Mouse (Mus musculus) mouse trophoblast stem cell (cell line): ENCODE data around the gene Pebp1.

ENCODE experiments used
- in situ Hi-C, 2 experiments: fragments of 300-500 bp; cut with MseI, MboI; formaldehyde crosslinking; loops; 2 replicates in 1 of 2; 3 replicates in 1 of 2; pipeline ENCODE4 v1.15.1; 2025

Gene Pebp1

DNA sequence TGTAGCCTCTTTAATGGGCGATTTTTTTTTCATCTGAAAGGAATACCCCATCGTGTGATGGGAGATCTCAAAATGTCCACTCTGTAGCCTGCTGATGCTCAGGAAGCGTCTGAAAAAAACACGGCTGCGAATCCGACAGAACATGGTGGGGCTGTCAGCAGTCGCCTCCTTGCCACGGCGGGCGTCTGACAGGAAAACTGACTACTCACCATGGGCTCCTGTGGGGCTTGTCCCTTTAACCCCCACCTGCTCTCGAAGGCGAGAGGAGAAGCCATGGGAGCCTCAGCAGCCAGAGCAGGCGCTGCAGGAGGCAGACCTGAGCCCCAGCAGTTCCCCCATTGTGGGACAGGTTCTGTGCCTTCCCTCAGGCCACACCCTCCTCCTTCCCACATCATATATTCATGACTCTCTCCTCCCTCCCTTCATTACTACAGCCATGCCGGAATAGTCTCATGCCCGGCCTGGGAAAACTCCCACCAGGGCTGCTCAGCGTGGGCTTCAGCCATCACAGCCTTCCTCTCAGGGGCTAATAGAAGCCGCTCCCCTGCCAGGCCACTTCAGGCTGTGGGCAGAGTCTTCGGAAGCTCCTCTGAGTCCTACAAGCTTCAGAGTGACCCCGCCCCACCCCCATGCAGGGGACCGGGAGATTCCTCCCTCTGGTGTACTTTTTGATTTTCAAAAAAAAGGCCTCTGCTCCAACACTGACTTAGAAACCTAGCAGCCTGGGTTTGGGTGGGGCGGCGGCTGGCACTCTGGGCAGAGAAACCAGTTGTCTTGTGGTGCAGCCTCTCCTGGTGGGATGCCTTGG, 44.5 kb downstream of the Pebp1 start:
- in situ Hi-C loops = no loop called here

DNA sequence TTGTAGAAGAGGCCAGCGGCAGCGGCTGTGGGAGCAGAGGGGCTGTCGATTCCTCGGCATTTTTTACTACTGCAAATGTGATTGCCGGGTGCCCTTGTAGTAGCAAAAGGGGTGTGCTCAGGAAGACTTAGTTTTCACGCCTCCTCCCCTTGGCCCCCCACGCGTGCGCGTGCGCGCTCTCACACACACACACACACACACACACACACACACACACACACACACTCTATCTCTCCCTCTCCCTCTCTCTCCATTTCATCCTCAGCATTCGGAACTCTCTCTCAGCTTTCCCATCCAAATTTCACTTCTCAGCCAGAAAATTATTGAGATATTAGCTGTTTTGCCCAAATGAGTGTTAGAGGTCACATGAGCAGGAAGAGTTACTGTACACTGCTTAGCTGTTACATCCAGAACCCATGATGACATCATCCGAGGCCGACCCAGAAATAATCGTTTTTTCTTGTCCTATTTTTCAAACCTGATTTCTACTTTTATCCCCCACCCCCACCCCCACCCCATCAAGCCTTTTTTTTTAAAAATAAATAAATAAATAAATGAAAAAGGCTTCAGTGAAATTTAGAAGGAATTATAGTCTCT, 45.4 kb downstream of the Pebp1 start:
- in situ Hi-C loops = no loop called here

DNA sequence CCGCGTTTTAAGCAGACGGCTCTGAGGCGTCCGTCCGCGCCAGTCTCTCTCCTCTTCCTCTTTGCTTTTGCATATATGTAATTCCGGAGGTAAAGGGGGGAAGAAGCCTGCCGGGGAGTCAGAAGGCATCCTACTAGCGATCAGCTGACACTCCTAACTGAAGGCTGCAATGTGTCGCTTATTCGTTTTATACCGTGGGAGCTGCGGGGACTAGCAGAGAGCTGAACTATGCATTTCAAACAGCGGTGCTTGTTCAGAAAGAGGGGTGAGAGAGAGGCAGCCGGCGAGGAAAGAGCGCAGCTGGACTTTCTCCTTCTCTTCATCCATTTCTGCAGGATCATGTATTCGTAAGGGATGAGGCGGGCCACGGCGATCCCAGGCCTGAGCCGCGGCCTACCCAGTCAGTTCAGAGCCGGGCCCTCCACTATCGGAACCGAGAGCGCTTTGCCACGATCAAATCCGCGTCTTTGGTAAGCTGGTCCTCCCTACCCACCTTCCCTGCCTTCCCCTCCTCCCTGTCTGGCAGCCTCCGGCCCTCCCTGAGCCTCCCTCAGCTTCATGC, 46.6 kb downstream of the Pebp1 start:
- in situ Hi-C loops = no loop called here

DNA sequence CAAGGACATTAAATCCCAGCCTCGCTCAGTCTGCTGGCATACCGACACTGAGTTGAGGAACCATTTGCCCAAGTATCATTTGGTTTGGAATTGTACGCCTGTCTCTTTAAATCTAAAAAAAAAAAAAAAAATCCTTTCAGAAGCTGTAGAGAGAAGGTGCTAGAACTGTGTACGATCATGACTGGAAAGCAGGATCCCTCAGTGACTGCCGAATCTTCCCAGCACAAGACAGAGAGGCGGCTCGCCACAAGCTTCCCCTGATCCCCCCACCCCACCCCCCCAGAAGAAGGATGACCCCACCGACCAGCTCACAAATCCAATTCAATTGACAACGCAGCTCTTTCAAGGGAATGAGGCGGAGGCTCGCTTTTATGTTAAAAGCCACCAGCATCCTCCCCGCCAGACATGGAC, 47.1 kb downstream of the Pebp1 start:
- in situ Hi-C loops = no loop called here

DNA sequence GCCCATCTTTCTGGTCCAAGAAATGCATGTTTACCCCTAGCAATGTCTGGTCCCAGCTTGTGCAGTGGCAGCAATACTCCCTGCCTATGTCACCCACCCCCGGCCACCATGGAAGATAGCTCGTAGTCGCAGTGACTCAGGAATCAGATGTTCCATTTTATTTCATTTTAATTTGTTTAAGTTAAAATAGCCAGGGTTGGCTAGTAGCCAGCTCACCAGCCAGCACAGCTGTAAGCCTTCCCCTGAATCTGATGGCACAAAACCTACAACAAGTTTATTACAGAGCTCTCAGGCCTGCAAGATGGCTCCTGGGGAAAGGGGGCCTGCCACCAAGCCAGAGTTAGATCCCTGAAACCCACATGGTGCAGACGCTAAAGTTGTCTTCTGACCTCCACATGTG, 48.3 kb downstream of the Pebp1 start:
- in situ Hi-C loops = no loop called here

DNA sequence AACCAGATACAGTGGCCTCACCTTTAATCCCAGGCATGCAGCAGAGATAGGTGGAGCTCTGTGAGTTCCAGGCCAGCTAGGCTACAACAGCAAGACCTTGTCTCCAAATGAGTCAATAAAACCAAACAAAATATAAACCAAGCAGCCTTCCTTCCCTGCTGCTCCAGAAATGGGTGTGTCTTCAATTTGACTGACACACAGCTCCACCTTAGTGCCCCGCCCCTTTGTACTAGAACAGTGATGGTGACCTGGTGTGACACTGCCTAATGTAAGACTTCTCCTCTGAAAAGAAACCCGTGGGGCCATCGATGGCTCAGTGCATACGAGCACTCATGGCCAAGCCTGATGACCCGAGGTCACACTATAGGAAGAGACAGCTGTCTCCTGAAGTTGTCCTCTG, 50.9 kb downstream of the Pebp1 start:
- in situ Hi-C loops = no loop called here
